Mouse (Mus musculus) gastrocnemius, adult 18-20 months (tissue): ENCODE data around the gene Pla2g4f. TPM values are rescaled to one million over a fixed set of nuclear protein-coding genes. Genes with fewer than 3 reads are reported as not detected.

Source experiments
- DNase-seq: peaks from one replicate; pipeline ENCODE4 v3.0.0; 2021; ENCODE audit warnings: low spot score
- total RNA-seq, 2 experiments: library from RNA; stranded (reverse); gene quantifications; 2 replicates each; pipeline ENCODE4 v1.2.3; 2021

Gene Pla2g4f
- total RNA-seq, 2 experiments from 2014 or later = not detected

DNA sequence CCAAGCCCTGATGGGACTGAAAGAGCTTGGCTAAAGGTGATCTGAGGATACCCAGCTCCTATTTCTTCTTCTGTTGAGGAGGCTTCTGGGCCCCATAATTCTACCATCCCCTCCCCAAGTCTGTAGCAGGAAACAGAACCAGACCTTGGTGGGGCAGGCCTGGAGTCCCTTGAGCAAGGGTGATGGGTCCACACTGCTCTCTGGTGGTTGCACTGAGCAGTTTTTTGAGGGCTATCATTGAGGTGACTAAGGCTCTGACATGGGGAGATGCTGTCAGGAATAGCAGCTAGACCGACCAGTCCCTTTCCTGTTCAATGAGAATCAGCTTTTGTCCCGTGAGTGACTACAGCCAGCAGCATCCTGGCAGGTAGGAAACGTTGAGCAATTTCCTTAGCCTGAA lies 32.7 kb downstream of the Pla2g4f start:
- no peak for DNase-seq

- DNase-seq = peak; percentile 43
Observed at GRCm38 (mm10) chr2:120279961-120280360, 34.0 kb downstream of the Pla2g4f start.

DNA sequence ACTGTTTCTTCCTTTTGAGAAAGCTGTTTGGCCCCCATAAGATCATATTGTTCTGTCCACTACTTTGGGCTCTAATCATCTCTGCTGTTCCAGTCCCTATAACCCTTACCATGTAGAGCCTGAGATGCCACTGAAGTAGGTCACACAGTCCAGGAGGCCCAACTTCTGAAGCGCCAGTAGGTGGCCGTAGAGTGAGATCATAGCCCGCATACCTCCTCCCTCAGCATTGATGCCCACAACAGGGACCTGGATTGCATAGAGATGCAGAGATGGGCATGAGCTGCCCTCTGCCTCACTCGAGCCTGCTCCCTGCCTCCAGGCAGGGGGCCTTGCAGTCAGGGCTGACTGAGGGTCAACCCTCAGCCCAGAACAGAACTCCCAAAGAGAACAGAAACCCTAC lies 37.0 kb downstream of the Pla2g4f start:
- no peak for DNase-seq

DNA sequence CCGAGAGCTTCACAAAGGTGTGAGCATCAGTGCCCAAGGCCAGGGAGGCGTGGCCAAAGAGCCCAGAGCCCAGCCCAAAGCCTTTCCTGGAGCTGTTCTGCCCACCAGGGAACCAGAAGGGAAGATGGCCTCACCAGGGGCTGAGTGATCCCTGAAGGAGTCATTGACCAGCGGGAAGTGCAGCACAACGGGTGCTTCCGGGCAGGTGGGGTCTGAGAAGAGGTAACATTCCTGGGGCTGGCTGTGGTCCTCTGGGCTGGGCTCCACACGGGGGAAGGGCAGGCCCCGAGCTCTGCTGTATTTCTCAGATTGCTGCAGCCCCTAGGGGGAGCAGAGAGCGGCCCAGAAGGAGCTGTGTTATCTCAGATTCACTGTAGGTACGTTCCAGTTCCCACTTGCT lies 45.3 kb downstream of the Pla2g4f start:
- DNase-seq = no peak

DNA sequence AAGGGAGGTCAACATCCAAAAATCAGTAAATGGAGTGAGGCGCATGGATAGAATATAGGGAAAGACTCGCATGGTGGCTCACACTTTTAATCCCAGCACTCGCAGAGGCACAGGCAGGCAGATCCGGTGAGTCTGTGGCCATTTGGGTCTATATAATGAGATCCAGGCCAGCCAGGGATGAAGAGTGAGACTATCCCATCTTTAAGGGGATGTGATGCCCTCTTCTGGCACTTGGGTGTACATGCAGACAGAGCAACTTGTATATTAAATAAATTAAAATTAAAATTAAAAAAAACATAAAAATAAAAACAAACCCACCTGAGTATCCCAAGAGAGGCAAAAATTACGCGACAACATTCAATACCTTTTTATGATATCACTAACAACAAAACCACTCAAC lies 48.4 kb downstream of the Pla2g4f start:
- DNase-seq = no peak

DNA sequence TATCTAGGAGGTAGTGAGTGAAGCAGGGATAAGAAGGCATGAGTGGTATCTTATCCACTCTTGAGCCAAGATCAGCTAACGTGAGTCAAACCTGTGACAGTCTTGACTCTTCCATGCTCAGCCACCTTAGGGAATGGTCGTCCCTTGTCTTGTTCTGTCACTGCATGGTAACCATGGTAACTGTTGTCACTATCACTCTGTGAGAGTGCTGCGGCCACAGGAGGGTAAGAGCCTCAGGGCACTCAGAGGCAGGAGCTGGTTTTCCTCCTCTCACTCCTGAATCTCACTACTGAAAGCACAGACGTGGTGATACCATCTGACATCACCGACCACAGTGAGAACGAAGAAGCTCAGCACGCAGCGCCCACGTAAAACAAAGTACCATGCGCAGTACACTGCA lies 49.1 kb downstream of the Pla2g4f start:
- DNase-seq = no peak

DNA sequence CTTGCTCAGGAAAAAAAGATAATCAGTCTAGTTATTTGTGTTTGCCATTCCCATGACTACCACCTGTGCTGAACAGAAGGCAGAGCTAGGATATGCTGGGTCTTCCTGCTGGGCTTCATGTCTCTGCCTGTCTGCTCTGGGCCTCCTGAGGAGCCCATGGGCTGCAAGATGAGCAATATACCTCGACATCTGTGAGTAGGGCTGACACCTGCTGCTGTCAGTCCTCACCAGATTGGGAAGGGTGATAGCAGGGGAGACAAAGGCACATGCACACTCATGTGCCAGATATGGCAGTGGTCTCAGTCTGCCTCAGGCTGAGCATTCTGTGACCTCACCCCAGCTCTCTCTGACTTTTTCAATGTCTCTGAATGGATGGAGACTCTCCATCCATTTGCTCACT lies 51.1 kb downstream of the Pla2g4f start:
- no peak for DNase-seq

- no peak for DNase-seq
Observed at GRCm38 (mm10) chr2:120261346-120261745, 52.6 kb downstream of the Pla2g4f start.

DNA sequence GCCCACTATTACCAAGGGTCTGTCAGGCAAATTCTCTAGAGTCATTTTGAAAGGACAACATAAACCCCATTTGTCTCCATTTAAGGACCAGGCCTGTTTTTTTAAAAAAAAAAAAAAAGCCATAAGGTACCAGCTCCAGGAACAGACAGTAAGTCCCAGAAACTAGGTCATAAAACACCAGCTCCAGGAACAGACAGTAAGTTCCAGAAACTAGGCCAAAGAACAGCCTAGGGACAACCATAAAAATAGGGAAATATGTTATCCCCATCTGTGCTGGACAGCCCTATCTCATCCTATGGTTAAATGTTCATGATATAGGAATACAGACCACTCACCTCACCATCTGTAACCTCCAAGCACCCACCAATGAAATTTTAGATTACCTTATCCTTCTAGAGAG lies 57.7 kb downstream of the Pla2g4f start:
- DNase-seq = no peak

GRCm38 (mm10) chr2:120252644-120253043 lies 61.3 kb downstream of the Pla2g4f start:
- no peak for DNase-seq

Other genes with a start within 250 kb of the Pla2g4f start
- 10 to 100 TPM; 27.1 to 31.2 TPM for gene Ehd4, start 159.6 kb downstream of the Pla2g4f start, total RNA-seq
- 10 to 100 TPM; 26.2 to 27.0 TPM for gene Pla2g4e, start 68.8 kb downstream of the Pla2g4f start, total RNA-seq
- gene Pla2g4d, start 25.0 kb downstream of the Pla2g4f start, total RNA-seq = not detected
- 10 to 100 TPM; 18.5 to 23.3 TPM for gene Vps39, start 39.0 kb upstream of the Pla2g4f start, total RNA-seq
- gene Ganc, start 89.7 kb upstream of the Pla2g4f start, total RNA-seq = 10 to 100 TPM; 30.2 to 36.5 TPM
- gene Tmem87a, start 89.9 kb upstream of the Pla2g4f start, total RNA-seq = 10 to 100 TPM; 33.6 to 35.1 TPM
- 100 to 1,000 TPM; 126 to 135 TPM for gene Capn3, start 141.9 kb upstream of the Pla2g4f start, total RNA-seq
- 100 to 1,000 TPM; 690 to 739 TPM for gene Zfp106, start 249.7 kb upstream of the Pla2g4f start, total RNA-seq